Mouse (Mus musculus): ENCODE data around the gene Tlk2. TPM values are rescaled to one million over a fixed set of nuclear protein-coding genes. Genes with fewer than 3 reads are reported as not detected.

Gene Tlk2
- total RNA-seq, 1 experiment from 2014 or later, result 52.7 TPM

DNA sequence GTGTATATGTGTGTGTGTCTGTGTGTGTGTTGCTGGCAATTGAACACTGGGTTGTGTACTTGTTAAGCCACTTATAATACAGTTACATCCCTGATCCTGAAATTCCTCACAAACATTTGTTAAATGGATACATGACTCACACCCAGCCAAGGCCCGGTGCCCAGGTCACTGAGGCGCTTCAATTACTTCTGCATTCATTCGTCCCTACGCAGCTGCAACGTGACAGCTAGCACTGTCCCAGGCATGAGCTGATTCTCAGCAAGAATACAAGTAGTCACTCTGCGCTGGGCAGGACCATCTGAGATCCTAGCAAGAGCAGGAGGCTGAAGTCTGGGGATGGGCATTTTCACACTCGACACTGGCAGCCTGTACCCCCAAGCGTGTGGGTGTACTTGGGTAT is 136.7 kb downstream of the Tlk2 start:
- peak; percentile 27 for DNase-seq

DNA sequence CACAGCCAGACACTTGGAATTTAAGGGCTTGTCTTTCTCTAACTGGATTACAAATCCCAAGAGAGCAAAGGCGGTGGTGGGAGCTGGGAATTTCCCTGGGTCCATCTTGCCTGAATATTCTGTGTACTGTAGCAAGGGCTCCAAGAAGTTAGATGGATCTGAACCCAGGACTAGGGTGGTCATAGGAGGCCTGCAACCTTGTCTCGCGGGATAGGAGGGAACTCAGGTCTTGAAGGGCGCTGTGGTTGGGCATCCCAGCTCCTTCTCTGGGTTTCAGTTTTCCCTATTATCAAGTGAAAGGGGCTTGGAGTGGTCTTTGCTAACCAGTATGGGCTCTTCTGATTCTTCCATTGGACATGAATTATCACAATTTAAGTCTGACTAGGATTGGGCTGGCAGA is 137.5 kb downstream of the Tlk2 start:
- DNase-seq, result no peak

DNA sequence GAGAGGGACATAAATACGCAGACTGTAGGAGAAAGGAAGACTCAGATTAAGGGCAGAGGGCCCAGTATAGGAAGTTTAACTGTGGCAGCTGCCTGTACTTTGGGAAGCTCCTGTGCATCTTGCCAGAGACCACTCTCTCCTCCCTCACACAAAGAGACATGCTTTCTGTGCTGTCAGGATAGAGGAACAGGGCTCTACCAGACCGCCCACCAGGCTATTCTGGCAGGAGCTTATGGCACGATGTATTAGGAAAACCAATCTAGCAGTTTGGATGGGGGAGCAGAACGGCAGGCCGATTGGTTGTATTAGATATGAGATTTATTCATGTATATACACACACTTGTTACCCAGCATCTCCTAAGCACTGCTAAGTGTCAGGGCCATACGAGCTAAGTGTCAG is 139.2 kb downstream of the Tlk2 start:
- no peak for DNase-seq

DNA sequence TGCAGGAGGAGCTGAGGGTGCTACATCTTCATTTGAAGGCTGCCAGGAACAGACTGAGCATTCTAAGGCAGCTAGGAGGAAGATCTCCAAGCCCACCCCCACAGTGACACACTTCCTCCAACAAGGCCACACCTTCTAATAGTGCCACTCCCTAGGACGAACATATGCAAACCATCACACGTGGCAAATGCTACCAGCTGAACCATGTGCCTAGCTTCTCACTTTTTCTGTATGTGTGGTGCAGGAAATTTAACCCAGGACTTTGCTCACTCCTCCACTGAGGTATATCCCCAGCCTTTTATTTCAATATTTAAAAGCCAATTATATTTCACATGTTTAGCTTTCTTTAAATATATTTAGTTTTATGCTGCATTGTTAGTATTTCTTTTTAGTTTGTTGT is 142.5 kb downstream of the Tlk2 start:
- no peak for DNase-seq

GRCm38 (mm10) chr11:105323530-105323929 is 144.9 kb downstream of the Tlk2 start:
- DNase-seq, result no peak

- DNase-seq, result no peak
Observed at GRCm38 (mm10) chr11:105327101-105327500, 148.5 kb downstream of the Tlk2 start.

DNA sequence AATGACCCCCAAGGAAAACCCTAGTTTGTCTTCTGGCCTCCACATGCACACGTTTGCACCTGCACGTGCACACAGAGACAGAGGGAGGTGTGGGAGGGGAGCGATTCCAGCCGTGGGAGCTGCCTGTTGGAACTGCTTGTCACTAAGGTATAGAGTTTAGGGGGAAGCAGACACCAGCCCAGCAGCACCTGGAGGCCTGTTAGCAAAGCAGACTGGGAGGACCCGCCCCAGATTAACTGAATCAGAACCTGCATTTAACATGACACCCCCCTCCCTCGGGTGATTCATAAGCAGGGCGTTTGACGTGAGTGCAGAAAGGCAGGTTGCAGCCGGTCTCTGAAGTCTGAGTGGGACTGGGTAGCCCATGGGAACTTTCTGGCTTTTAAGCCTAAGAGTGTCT is 151.4 kb downstream of the Tlk2 start:
- no peak for DNase-seq

DNA sequence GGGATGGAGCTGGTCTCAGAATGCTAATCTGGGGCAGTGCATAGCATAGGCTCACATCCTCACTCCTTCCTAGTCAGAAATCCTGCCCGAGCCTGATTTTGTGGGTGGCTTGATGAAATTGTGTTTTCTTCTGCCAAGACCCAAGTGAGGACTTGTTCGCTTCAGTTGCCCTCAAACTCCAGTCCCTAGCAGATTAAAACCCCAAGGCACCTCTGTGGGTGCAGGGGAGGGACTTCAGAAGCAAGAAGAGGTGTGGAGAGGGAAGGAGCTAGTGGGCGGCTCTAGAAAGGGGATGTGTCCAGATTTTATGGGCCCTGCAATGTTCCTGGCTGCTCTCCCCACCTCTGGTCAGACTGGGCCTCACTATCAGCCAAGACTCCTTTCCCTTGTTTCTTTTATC is 152.5 kb downstream of the Tlk2 start:
- DNase-seq, result no peak

GRCm38 (mm10) chr11:105331732-105332131 is 153.1 kb downstream of the Tlk2 start:
- DNase-seq, result peak; percentile 76

- peak; percentile 59 for DNase-seq
Observed at GRCm38 (mm10) chr11:105332468-105332867, 153.9 kb downstream of the Tlk2 start.

Other genes with a start within 250 kb of the Tlk2 start
- gene Efcab3, start 115.2 kb upstream of the Tlk2 start, total RNA-seq (2021), result 1.1 TPM in 1 of 2 replicates, not detected in the other
- 22.6 and 23.8 TPM in 2 replicates for gene Mettl2, start 52.4 kb upstream of the Tlk2 start, total RNA-seq (2021)
- not detected in 2 replicates for gene Gm10842, start 31.9 kb upstream of the Tlk2 start, total RNA-seq (2021)
- gene Mrc2, start 113.8 kb downstream of the Tlk2 start, total RNA-seq (2021), result 21.3 and 21.7 TPM in 2 replicates

Measured in adrenal gland, postnatal 25 days (tissue).